Mouse (Mus musculus) megakaryocyte, embryonic 14.5 days (primary cell): ENCODE data around the gene Cryab.

Experiments used
- FLI1 ChIP-seq: IDR thresholded peaks from 2 replicates; pipeline ENCODE4 v1.6.1; 2012; ENCODE audit warnings: low read length, inconsistent platforms, mixed read lengths
- GATA1 ChIP-seq: IDR thresholded peaks from 3 replicates; pipeline ENCODE4 v1.6.1; 2012; ENCODE audit warnings: mixed read lengths, low read length, inconsistent platforms, borderline replicate concordance

DNA sequence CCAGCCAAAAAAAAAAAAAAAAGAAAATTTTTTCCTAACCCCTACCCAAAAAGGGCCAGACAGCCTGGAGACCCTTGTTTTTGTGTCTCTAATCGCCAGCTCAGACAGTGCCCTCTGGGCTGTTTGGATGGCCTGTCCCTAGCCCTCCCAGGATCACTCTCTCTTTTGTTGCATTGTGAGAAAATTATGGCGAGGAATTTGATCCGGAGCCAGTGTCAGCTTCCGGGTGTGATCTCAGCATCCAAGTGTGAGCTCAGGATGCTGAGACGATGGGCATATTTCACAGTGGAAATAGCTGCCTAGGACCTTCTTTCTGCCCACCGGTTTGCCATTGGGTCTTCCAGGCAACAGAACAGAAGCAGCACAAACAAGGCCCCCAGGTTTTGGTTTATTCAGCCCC lies 419 bp upstream of the Cryab start:
- TF ChIP-seq GATA1 (no peak), FLI1 (no peak)
